Comparison of ENCODE assay signal across 18 mouse cellular contexts in genomic region chr1:164314085-164314484, GRCm38 (mm10).
"Had no signal": no experiment of that assay in that cellular context is flagged by ENCODE, and none has a peak within 500 bp of the region (broad histone marks: within the 10 kb centered on the region; RNA-seq: fewer than 3 reads in every experiment).

No protein-coding gene starts in this region.

- DNase-seq: lung, adult 18-20 months; lung, embryonic 14.5 days; lung, postnatal 10 days; lung, postnatal 4 days; midbrain, embryonic 14.5 days; right cerebral cortex, adult 18-20 months; right cerebral cortex, postnatal 25 days; right cerebral cortex, postnatal 4 days; spleen, adult 18-20 months; thymus, adult 18-20 months; thymus, postnatal 14 days; thymus, postnatal 36 days had no signal

- H3K9me3 ChIP-seq: midbrain, embryonic 10.5 days; midbrain, embryonic 12.5 days; neural tube, embryonic 13.5 days; neural tube, embryonic 15.5 days had no signal

- H3K4me3 ChIP-seq: midbrain, embryonic 10.5 days; midbrain, embryonic 12.5 days; myocyte; neural tube, embryonic 13.5 days; neural tube, embryonic 15.5 days had no signal

- H3K4me1 ChIP-seq: midbrain, embryonic 10.5 days; midbrain, embryonic 12.5 days had no signal

- H3K9ac ChIP-seq: lung, embryonic 14.5 days; midbrain, embryonic 12.5 days; neural tube, embryonic 13.5 days; neural tube, embryonic 15.5 days had no signal

- H3K27ac ChIP-seq: midbrain, embryonic 10.5 days; midbrain, embryonic 12.5 days; neural tube, embryonic 13.5 days; neural tube, embryonic 15.5 days had no signal

- H3K4me2 ChIP-seq: lung, embryonic 14.5 days; midbrain, embryonic 12.5 days; neural tube, embryonic 13.5 days; neural tube, embryonic 15.5 days had no signal

- ATAC-seq: midbrain, embryonic 16.5 days had no signal

- H3K27me3 ChIP-seq: midbrain, embryonic 12.5 days; neural tube, embryonic 13.5 days; neural tube, embryonic 15.5 days had no signal
